Mouse (Mus musculus) brain, embryonic 14.5 days (tissue): ENCODE measurements around the gene Coasy. TPM values are rescaled to one million over a fixed set of nuclear protein-coding genes. Genes with fewer than 3 reads are reported as not detected.

Experiments used
- DNase-seq: peaks from one replicate; pipeline ENCODE4 v3.0.0-alpha.2; 2011; ENCODE audit warnings: low read depth
- CTCF ChIP-seq: fragments of 200-500 bp; IDR thresholded peaks from 2 replicates; pipeline ENCODE4 v1.5.1; 2012; ENCODE audit warnings: inconsistent platforms, mild to moderate bottlenecking, moderate library complexity, borderline replicate concordance; ENCODE audit not compliant: insufficient read depth, insufficient read length; ENCODE audit errors: extremely low read depth
- POLR2A ChIP-seq: fragments of 200-500 bp; IDR thresholded peaks from 2 replicates; pipeline ENCODE4 v1.6.1; 2012; ENCODE audit warnings: mild to moderate bottlenecking, inconsistent platforms, borderline replicate concordance; ENCODE audit not compliant: poor library complexity, insufficient read depth, insufficient read length, severe bottlenecking; ENCODE audit errors: extremely low read depth
- polyA plus RNA-seq: library from polyadenylated mRNA; depleted of rRNA; stranded (reverse); fragments of >200 nt; gene quantifications from 2 replicates; pipeline ENCODE4 v1.2.3, GENCODE M21; 2012

Coasy gene
- polyA plus RNA-seq, 1 experiment: 49.1 TPM

- DNase-seq: no peak
- TF ChIP-seq CTCF: no peak
Measured at GRCm38 (mm10) chr11:101083083-101083697, 825 bp downstream of the Coasy start.

GRCm38 (mm10) chr11:101084246-101084645, 1.9 kb downstream of the Coasy start:
- DNase-seq: no peak

GRCm38 (mm10) chr11:101084811-101085210, 2.4 kb downstream of the Coasy start:
- TF ChIP-seq POLR2A: no peak
- no peak for TF ChIP-seq CTCF
- DNase-seq: no peak

More at GRCm38 (mm10) chr11:101084246-101084645, 1.9 kb downstream of the Coasy start:
- no peak for TF ChIP-seq CTCF
- no peak for TF ChIP-seq POLR2A

DNA sequence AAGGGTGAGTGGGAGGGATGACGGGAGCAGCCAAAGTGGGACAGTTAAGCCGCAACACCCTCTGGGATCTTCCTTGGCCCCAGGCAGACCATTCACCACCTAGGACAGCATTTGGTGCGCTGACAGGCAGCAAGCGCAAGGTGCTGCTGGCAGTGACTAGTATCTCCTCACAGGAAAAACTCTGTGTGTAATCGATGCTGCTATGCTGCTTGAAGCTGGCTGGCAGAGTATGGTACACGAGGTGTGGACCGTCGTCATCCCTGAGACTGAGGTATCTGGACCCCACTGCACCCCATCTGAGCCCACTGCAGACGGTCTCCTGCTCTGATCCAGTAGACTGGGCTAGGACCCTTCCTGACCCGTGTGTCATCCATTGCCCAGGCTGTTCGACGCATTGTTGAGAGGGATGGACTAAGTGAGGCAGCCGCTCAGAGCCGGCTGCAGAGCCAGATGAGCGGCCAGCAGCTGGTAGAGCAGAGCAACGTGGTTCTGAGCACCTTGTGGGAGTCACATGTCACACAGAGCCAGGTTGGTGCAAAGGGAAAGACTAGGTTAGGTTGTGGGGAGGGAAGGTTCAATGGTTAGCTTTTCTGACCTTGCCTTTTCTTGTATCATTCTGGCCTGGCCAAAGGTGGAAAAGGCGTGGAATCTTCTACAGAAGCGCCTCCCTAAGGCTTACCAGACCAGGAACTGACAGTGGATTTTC, 3.4 kb downstream of the Coasy start:
- no peak for DNase-seq
- TF ChIP-seq CTCF (no peak), POLR2A (no peak)

- TF ChIP-seq POLR2A (no peak), CTCF (no peak)
- DNase-seq: no peak
Measured at GRCm38 (mm10) chr11:101086323-101086674, 3.9 kb downstream of the Coasy start.

DNA sequence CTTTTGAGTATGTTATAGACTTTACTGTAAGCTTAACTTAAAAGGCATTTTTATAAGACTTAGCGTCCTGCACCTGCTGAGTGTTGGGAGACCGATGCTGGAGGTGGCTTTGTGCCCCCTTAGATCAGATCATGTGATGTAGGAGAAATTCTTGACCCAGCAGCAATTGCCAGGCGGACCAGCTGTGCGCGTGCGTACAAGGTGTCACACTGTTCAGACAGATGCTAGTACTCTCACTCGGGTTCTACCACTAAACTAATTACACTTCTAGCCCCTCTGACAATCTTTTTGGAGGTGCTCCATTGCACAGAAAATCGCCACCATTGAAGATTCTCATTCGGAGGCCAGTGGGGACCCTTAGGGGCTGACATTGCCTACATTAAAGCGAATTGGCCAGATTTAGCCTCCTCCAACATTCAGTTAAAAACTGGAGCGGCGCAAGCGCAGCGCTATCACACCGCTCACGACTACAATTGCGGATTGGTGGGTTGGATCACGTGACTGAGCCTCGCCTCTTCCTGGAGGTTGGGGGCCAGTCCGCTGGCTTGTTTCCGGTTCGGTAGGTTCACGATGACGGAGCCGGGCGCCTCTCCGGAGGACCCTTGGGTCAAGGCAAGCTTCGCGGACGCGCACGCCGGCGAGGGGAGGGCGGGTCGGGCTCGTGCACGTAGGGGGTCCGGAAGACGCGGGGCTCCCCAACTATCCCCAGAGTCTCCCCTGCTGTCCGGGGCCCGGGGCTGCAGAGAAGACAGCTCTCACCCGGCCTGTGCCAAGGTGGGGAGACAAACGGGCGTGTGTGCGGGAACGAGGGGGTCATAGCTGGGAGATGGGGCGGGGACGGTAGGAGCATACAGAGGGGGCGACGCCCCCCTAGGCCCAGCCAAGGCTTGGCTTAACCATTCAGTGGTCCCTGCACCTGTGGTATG, 4.7 kb downstream of the Coasy start, which contains the start of gene Mlx:
Gene Mlx, plus strand, starts transcription at position 522 of the 926 bp plus-strand sequence.
- TF ChIP-seq CTCF (no peak), POLR2A (peak; percentile 38; the same call in 1 of the 2 replicates)

DNA sequence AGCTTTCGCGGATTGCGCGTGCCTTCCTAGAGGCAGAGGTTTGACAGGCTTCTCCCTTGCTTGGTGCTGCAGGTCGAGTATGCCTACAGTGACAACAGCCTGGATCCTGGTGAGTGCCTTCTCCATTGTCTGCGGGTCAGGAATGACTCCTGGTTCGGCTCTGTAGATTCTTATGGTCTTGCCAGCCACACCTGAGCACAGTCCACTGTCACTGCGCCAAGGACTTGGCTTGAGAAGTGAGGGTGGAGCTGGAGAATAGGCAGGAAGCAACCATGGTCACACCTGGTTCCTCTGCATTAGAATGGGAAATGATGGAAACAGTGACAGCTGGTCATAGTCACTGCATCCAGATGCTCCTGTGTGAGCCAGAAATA, 5.3 kb downstream of the Coasy start:
- no peak for TF ChIP-seq CTCF
- no peak for TF ChIP-seq POLR2A
- DNase-seq: no peak

More for the DNA sequence above, 4.7 kb downstream of the Coasy start, which contains the start of gene Mlx:
- peak; percentile 97 for DNase-seq

- TF ChIP-seq POLR2A (no peak), CTCF (no peak)
- no peak for DNase-seq
Measured at GRCm38 (mm10) chr11:101089931-101090330, 7.6 kb downstream of the Coasy start.

DNA sequence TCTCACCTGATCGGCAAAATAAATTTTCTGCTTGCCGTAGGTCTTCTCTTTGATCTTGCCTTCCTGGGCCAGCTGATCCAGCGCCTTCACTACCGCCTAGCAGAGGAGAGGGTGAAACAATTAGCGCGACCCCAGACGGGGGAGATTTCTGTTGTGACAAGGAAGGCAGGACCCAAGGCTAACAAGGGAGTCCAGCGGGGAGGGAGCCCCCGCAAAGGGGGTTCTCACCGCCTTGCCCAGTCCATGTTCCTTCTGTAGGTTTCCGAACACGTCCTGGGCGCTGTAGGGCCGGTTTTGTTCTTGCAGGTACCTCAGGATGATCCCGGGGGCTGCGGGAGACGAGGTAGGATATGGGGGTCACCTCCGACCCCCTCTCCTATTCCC, 12.6 kb downstream of the Coasy start:
- TF ChIP-seq CTCF: no peak
- TF ChIP-seq POLR2A: no peak
- no peak for DNase-seq

- DNase-seq: peak; percentile 98
- TF ChIP-seq POLR2A (no peak; the same call in 1 of the 2 replicates), CTCF (peak; percentile 74)
Measured at GRCm38 (mm10) chr11:101095314-101096024, 13.1 kb downstream of the Coasy start, which contains the start of gene Psmc3ip. Gene Psmc3ip, minus strand, starts transcription at chr11:101095436.
